Mouse (Mus musculus) brain, embryonic 14.5 days (tissue): ENCODE measurements around the gene Calml4.

Experiments
- CTCF ChIP-seq: fragments of 200-500 bp; IDR thresholded peaks from 2 replicates; pipeline ENCODE4 v1.5.1; 2012; ENCODE audit warnings: inconsistent platforms, mild to moderate bottlenecking, moderate library complexity, borderline replicate concordance; ENCODE audit not compliant: insufficient read depth, insufficient read length; ENCODE audit errors: extremely low read depth
- POLR2A ChIP-seq: fragments of 200-500 bp; IDR thresholded peaks from 2 replicates; pipeline ENCODE4 v1.6.1; 2012; ENCODE audit warnings: mild to moderate bottlenecking, inconsistent platforms, borderline replicate concordance; ENCODE audit not compliant: poor library complexity, insufficient read depth, insufficient read length, severe bottlenecking; ENCODE audit errors: extremely low read depth

GRCm38 (mm10) chr9:62848641-62849040, 9.2 kb upstream of the Calml4 start:
- TF ChIP-seq CTCF (no peak), POLR2A (no peak)
